Mouse (Mus musculus) spleen, embryonic (tissue): ENCODE measurements at regions not wholly inside any gene's neighbourhood (a gene's known extent, or its start where the extent isn't known, plus 50 kb on each side); places are given as distances from the start of the nearest gene placed in this dataset.

Source experiments
- CTCF ChIA-PET: fragments of 350-600 bp; sonication (Branson Sonifier 250); formaldehyde crosslinking; loops from one replicate; lab custom pipeline; 2022; lab: Charles Lee

DNA sequence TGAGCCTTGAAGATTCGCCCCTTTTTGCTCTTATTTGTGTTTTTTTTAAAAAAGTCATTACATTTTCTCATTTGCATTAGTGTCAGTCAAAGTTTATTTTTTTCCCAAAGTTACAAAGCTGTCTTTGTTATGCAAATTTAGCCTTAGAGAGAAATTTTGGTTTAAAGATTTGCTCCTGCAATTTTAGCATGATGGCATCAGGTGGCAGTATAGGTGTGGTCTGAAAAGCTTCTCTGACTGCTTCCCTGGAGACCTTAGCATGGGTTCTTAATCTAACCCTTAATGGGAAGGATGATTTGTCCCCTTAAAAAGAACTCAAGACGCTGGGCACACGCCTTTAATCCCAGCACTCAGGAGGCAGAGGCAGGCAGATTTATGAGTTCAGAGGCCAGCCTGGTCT lies 451.2 kb downstream of the Slc4a3 start:
- CTCF ChIA-PET, result no interaction called here

DNA sequence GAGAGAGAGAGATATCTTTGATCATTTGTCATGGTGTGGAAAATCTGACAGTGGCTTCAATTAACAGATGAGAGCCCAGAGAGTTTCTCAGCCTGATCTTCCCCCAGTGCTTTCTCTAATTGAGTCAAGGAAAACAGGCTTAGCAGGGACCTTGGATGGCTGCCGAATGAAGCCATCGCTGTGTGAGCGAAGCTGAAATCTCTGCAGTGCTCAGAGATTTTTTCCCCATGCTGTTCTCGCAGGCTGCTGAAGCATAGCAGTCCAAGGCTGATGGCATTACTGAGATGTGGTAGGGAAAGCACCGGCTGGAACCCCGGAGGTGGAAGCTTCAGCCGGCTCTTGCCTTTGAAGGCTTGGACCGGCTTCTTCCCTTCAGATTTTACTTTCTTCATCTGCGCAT lies 455.1 kb downstream of the Slc4a3 start:
- CTCF ChIA-PET, result no interaction called here

DNA sequence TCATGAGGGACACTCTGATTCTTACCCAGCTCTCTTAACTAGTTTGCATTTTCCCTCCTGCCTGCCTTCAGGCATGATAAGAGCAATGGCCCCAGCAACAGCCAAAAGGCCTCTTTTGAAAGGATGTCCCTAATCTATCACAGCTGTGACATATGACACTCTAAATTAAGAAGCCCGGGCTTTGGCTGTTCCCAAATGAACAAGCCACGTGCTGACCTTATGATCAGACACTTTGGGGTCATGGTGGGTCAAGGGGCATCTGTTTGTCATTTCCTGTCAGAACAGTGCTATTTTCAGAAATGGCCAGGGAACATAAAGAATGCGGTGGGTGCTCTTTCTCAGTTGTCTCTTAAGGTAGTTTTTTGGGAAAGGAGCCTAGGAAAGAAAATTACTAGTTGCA lies 463.5 kb downstream of the Slc4a3 start:
- CTCF ChIA-PET, result no interaction called here

DNA sequence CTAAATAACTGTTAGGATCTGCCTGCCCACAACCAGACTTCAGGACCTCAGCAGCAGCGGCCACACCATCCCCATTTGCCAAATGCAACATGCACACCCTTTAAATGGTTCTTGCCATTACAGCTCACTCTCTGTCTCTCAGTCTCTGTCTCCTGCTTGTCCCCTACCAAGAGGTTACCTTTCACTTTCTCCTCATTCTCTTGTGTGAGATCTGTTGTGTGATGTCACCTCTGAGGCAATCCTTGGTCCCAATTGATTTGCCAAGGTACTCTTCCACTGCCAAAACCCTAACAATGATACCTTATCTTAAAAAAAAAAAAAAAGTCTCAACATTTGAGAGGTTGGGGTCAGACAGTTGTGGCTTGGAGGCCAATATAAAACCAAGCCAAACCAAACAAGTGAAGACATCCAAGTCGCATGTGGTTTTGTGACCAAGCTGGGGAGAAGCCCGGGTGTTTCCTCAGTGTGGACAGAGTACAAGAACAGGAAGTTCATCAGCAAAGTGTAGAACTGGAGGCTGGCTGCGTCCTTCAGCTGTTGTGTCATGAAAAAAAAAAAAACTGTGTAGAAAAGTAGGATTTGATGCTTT lies 464.2 kb downstream of the Slc4a3 start:
- CTCF ChIA-PET, result no interaction called here

DNA sequence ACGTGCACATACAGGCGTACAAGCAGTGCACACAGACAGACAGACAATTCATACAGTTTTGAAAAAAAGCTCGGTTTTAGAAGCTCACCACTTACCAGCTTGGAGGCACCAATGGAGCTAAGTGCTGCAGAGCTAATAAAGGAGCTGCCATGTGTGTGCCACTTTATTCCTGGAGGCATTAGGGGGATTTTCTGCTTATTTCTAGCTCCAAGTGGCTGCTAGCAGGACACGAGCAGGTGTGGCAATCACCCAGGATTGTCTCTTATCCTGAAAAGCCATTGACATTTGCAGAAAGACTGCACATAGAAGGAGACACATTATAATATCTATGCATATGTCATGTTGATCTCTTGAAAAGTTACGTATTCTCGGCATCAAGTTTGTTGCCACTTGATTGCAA lies 472.5 kb downstream of the Slc4a3 start:
- CTCF ChIA-PET, result no interaction called here

DNA sequence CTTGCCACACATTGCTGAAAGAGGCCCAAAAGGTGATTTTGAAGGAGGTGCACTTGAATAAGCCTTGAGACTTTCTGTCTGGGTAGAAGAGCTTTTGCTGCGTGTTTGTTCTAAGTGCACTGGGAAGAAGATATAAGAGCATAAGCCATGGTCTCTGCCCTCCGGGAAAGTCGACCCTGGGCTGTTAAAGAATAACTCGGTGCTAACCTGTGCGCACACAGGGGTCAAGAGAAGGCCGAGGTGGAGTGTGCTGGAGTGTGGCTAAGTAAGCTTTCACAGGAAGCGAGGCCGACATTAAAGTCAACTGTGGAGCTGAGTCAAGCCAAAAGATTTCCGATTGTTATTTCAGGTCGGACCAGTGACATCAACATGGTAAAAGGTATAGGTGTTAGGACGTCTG lies 473.0 kb downstream of the Slc4a3 start:
- CTCF ChIA-PET, result no interaction called here

DNA sequence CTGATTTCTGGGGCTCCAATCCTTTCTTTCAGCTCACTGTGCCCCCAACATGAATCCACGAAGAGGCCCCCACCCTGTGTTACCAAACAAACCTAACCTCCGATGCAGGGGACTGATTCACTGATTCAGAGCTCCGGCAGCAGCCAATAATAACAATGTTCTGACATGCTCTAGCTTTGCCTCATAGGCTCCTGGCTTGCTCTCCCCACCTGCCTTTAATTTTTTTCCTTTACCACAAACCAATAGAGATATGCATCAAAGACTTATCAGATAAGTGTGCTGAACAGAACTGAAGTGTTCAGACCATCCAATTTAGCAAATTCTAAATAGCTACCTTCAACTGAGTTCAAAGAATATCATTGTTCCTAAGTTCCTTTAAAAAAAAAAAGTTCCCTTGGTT lies 478.6 kb downstream of the Slc4a3 start:
- CTCF ChIA-PET, result no interaction called here

DNA sequence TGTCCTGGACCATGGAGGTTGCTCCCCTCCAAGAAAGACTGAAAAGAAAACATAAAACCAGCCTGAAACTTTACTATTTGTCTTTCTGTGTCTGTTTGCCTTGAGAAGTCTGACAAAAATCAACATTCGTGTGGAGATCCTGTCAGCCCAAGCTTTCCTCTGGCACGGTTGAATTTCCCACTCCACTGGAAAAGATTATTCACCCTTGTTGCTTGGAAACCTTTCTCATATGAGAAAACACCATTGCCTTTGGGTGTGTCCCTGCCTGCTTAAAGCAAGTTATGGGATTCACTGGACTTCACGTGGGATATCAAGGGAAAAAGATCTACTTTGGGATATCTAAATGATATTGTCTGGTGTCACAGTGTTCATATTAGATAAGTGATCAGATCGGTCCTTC lies 479.3 kb downstream of the Slc4a3 start:
- CTCF ChIA-PET, result no interaction called here

DNA sequence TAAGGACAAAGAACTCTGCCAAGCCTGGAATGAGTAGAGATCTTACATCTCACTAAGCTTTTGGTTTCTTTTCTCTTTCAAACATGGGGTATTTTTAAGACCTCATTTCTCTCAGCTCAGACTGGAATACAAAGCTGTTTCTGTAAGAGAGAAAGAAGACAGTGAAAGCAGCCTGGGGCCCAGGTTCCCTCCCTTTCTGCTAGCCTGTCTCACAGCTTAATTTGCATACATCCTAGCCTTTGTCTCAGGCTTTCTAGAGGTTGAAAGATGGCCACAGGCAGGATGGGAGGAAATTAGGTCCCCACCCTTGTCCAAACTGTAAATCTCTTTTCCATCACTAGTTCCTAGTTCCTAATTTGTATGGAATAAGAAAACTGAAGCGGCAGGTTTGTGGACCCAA lies 483.0 kb downstream of the Slc4a3 start:
- CTCF ChIA-PET, result no interaction called here

DNA sequence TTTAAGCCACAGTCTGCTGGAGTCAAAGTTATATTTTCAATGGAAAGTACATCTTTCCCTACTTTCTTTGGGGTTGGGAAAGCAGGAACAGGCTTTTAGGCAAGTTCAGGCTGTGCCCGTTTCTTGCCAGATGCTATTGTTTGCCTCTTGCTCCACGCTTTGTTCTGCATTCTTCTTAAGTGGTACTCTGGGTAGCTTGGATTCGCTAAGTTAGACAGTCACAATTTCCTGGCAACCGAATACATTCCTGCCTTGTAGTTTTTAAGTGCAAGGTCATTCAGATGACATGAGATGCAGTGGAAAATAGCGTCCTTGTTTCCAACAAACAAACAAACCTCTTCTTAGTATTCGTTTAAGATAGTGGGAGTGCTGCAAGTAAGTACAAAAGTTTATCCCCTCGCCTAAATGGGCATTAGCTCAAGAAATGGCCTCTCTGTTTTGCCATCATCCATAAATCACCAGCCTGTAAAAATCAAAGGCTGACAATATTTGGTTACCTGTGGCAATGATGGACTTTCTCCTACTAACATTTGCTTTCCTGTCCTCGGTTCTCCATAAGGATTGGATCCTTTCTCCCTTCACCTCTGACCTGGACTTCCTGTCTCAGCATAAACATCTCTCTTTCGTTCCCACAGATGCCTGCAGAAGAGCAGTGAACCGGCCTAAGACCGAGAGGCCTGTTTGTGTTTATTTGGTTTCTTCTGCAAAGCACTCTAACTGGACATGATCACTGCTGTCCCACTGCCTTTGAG lies 485.3 kb downstream of the Slc4a3 start:
- CTCF ChIA-PET, result no interaction called here

DNA sequence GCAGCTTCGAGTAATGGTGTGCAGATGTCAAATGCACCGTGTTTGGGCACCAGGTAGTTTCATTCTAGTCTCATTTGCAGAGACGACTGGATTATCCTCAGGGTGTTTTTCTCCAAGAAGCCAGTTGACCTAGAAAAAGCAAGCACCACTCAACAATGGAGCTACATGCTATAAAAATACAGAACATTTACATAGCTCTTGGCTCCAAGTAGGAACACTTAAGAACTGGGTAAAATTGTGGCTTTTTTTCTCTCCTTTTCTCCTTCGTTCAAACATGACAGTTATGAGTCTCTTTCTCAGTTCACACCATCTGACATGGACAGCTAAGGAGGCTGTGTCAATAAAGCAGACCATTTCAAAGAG lies 485.8 kb downstream of the Slc4a3 start:
- CTCF ChIA-PET, result no interaction called here

DNA sequence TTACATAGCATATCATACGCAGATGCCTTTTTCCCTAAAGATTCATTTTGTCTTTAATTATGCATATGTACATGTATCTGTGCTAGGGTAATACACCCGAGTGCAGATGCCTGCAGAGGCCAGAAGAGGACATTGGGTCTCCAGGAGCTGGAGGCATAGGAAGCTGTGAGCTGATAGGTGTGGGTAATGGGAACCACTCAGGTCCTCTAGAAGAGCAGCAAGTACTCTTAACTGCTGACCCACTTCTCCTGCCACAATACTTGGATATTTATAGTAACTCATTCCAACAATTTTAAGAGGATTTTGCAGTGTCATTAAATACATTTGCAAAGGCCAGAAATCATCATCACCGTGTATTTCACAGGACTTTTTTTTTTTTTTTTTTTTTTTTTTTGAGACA lies 486.6 kb downstream of the Slc4a3 start:
- CTCF ChIA-PET, result no interaction called here

DNA sequence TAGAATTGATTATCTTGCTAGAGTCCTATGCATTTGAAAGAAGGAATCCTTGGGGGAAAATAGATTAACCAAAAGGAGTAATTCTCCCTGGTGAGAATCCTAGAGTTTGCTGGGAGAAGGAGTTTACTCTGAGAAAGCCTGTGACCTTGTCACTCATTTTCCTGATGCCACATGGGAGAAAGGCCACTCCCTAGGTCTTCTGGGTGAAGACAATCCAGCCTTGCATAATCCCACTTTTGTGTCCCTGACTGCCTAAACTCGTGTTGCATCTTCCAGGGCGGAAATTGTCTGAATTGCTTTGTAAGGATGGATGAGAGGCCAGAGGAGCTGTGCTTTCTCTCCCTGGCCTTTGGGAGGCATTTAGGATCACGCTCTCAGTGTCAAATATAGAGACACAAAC lies 490.2 kb downstream of the Slc4a3 start:
- CTCF ChIA-PET, result no interaction called here

DNA sequence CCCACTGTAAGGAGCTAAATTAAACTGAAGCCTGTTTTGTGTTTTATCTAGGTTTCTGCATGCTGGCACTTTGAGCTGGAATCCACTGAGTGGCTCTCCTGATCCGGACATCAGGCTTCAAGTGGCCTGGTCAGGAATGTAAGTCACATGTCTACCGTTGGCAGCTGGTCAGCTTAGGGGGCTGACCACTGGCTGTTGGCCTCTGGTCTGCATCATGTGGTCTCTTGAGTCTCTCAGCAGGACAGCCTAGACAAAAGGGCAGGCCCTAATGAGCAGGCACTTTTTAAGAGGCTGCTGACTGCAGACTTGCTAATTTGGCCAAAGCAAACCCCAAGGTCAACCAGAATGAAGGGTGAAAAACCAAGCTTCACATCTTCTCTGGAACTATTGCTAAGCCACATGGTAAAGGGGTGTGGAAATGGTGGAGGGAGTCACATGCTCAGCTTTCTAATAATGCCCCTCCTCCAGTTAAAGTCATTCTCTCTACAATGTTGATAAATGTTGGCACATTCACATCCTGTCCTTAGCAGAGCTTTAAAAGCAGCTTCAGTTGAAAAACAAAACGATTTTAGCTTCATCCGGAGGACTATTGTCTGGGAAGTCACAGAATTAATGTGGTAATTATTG lies 493.1 kb downstream of the Slc4a3 start:
- CTCF ChIA-PET, result no interaction called here

DNA sequence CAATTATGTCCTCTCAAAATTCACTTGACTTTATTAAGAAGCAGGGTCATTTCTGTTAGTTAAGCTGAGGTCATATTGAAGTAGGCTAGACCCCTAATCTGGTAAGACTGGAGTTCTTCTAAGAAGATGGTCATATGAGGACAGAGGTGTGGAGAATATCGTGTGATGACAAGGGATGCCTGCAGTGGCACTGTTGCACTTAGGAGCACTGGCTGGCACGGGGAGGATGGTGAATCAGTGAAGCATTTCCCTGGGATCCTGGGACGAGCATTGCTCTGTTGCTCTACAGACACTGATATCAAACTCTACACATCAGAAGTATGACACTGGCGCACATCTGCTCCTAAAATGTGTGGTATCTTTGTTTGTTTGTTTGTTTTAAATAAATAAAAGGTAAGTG lies 493.6 kb downstream of the Slc4a3 start:
- CTCF ChIA-PET, result no interaction called here

DNA sequence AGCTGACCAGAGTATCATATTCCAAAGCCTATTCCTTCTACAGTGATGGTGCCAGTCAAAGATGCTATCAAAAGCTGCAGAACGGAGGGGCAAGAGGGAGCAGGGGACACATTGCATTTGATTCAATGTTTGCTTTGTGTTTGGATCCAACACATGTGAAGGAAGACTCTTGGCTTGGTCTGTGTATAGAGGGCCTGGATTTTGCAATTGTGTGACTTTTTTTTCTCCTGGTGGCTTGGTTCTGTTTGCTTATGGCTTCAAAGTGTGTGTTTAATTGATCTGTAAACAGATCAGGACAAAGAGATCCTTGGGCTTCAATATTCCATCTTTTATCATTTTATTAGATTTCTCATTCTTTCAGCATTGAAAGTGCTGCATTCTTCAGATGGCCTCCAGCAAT lies 504.2 kb downstream of the Slc4a3 start:
- CTCF ChIA-PET, result no interaction called here

DNA sequence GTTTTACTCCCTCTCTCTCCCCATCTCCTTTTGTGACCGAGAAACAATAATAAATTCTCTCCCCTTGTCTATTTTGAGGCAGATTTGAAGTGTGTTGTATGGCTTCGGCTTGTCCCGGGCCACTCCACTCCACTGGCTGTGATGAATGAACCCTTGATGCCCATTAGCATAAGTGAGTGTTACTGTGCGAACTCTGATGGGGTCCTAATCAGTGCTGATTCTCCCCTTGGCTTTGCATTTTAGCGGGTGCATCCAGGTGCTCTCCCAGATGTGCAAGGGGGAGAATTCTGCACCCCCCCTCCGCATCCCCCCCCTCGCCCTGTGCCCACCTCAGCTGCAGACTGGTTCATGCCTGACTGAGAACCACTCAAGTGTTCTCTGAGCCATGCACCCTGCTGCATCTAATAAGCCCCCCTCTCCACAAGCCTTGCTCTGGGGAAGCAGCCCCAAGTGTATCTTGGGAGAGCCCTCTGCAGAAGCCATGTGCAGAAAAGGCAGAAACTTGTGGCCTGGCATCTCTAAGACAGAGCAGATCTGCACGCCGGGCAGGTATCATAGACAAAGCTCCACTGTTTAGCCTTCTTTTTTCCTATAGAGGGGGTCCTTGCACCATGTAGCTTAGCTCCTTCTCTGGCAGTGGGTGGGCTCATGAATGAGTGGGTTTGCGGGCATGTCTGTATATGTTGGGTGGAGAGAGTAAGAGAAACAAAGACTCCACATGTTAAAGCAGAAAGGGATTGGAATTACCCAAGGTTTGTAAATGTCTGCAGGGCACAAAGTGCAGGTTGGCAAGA lies 507.5 kb downstream of the Slc4a3 start:
- CTCF ChIA-PET, result no interaction called here

DNA sequence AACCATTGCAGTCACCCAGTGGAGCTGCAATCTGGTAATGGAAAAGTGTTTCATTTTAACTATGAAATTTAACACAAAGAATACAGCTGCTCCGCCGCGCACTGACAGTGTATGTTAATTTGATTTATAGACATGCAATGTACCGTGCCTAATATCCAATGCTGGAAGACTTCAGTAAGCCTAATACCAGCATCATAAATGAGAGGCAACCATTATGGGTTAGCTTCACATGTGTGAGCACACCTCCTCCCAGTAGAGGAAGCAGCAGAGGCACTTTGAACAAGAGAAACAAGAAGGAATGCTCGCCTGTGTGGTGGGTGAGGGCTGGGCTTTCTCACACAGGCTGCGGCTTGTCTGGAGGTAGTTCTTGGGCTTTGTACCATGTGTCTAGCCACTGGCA lies 519.7 kb downstream of the Slc4a3 start:
- CTCF ChIA-PET, result no interaction called here

DNA sequence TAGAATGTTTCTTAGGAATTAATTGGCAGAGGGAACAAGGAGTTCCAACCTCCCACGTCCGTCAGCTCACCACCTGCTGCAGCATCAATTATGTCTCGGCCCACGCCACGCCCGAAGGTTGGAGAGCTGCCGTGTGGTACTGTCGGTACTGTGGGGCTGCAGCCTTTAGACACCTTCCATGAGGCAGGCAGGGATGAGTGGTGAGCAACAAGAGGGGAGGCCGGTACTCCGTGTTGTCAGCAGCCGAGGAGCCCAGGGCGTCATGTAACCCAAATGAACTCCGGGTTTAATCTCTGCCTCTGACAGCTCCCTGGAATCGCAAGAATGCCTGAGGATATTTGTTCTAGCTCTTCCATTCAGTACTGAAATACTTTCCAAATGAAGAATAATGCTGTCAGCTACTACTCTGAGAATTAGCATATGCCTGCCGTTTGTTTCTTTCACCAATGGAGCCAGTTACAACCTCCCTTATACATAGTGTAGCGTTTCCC lies 524.8 kb downstream of the Slc4a3 start:
- CTCF ChIA-PET, result no interaction called here

DNA sequence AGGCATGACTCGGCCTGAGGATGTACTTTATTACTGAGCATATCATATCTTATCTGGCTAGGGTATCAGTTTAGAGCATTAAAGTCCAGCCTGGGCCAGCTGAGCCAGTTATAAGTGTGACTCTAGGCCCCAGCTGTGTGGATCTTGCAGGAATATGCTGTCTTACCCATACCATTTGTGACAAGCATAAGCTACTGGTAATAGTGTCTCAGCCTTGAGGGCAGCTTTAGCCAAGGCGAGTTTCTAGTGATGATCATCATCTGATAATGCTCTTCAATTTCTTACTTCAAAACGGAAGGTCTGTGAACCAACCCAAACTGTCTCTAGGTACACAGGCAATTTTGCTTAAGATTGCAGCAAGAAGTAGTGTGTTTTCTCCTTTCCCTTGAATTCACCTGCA lies 529.1 kb downstream of the Slc4a3 start:
- CTCF ChIA-PET, result no interaction called here

DNA sequence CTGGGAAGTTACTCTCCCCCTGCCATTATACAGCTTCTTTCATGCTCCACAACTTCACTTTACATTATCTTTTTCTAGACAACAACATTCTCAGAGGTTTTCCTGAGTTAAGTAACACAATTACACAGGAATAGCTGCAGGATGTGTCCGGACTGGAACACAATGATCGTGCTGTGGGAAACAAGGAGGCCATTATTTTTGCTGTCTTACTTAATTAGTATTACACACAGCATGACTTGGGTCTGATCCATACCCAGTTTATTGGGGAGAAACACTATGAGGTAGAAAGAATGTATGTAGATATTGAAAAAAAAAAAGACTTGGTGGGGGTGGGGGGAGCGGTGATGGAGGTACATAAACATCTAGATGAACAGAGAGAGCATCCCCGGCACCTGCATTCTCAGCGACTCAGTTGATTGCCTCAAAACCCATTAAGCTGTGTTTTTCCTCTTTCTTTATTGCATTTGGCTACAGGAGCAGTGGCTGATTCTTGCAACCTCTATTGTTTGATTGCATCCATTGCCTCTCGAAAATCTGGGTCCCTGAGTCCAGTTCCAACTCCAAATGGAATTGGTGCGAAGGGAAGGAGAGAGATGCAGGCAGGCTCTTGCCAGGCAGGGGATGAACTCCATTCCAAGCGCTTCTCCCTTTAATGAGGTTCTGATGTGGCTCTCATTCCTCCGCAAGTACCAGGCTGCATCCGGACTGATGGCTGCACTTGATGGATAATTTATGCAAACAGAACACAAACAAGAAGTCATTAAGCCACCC lies 529.8 kb downstream of the Slc4a3 start:
- CTCF ChIA-PET, result no interaction called here

DNA sequence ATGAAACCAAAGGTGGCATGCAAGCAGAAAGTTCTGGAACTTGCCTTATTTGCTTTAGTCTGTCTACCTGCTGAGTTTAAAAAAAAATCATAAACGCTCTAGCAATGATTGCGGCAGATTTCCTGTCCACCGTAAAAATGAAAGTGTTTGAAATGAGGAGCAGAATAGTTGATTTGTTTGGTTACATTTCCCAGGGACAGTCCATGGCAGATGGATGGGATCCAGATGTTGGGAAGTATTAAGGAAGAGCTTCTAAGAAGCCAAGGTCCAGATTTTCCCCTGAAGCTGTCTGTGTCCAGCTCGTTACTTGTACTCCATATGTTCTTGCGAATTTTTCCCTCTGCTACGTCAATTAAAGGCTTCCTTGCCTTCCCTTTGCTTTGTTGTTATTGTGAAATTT lies 534.2 kb downstream of the Slc4a3 start:
- CTCF ChIA-PET, result no interaction called here
